Mouse (Mus musculus): Measurements from ENCODE around the gene Adra2a. TPM values are rescaled to one million over a fixed set of nuclear protein-coding genes. Genes with fewer than 3 reads are reported as not detected.

The Adra2a gene
- total RNA-seq, 2 experiments from 2014 or later = 28.0 to 33.8 TPM

DNA sequence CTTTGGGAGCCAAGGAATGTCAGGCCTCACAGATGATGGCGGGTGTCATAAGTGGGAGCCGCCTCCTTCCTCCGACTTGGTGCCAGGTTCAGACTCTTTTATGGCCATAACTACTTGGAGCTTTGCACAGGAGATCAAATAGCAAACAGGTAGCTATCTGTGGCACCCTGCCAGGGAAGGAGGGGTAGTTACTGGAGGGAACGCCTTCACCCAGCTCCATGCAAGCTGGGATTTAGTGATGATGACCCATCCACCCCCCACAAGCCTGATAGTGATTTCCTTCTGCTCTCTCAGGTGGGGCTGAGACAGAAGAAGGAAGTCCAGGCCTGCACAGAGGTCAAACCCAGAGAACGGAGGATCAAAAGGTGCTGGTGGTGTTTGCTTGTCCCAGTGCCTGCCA lies 26.6 kb downstream of the Adra2a start:
- DNase-seq (ENCODE audit: low spot score in 2 of 2) = no peak
- intact Hi-C loops (cut with DNase I) = no loop called here

DNA sequence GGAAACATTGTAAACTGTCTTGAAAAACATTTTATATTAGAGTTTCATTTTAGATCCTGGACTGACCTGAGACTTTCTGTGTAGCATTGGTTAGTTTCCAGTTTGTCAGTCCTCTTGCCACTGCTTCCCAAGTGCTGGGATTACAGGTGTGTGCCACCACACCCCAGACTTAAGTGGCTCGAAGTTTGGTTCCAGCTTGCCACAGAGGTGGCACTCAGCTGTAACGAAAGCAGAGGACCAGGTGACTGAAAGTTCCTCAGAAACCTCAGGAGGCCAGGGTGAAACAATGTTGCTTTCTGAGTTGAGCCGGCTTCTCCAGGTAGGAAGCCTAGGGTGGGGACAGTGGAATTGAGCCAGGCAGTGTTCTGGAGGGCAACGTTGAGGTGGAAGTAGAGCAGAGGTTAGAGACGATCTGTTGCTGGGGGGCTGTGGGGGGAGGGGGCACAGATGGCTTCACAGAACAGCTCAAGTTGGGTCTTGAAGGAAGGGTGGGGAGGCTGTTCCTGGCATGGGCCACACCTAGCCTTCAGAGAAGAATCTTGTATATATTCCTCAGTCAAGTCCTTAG lies 28.4 kb downstream of the Adra2a start:
- intact Hi-C loops (cut with DNase I) = no loop called here
- DNase-seq (ENCODE audit: low spot score in 2 of 2) = no peak

DNA sequence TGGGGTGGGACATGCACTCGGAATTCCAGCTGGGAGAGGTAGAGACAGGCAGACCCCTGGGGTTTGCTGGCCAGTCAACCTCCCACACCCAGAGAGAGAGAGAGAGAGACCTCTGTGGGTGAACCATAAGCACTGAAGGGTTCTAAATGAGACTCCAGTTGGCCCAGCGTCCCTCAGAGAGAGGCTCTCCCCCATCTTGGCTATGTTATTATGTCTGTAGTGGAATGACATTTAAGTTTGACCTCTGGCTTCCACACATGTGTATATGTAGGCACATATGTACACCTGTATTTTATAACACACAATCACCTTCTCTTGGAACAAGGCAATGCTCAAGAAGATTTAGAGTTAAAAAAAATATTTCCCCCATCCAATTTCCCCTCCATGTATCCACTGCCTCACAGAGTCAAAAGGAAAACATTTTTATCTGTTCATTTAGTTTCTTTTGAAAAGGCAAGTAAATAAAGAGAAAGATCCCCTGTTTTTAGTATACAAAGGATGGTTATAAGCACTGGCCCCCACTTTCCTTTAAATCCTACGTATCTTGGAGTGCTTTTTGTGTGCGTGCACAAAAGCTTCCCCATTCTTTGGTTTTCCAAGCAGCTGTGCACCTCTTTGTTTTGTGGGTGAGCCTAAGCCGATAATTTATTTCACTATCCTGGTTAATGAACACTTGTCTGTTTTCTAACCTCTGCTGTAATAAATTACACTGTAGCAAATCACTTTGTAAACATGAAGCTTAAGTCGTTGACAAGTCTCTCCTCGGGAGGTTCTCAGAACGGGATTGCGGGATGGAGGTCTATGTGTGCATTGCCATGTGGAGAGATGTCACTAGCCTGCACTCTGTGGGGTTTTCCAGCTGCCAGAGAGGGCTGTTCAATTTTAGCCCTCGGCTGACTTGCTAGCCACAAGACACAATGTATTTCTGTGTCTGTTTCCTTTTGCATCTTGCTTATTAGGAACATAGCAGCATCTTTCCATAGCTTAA lies 32.7 kb downstream of the Adra2a start:
- intact Hi-C loops (cut with DNase I) = no loop called here
- no peak for DNase-seq (ENCODE audit: low spot score in 2 of 2)

DNA sequence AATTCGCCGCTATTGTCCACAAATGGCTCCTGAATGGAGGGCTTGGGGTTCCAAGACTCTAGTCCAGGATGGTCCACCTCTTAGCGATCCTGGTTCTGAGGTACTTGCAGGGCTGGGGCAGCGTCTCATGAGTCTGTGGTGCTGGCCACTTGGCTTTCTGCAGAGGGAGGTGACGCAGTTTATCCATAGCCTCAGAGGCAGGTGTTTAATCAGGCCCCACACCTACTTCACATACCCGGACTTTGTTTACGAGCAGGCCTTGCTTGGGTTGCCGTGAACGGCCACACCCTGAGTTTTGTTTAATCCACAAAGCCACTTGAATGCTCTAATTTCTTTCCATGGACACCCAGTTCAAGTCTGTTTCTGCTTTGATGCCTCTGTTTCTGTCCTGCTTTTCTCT lies 37.4 kb downstream of the Adra2a start:
- intact Hi-C loops (cut with DNase I) = no loop called here

DNA sequence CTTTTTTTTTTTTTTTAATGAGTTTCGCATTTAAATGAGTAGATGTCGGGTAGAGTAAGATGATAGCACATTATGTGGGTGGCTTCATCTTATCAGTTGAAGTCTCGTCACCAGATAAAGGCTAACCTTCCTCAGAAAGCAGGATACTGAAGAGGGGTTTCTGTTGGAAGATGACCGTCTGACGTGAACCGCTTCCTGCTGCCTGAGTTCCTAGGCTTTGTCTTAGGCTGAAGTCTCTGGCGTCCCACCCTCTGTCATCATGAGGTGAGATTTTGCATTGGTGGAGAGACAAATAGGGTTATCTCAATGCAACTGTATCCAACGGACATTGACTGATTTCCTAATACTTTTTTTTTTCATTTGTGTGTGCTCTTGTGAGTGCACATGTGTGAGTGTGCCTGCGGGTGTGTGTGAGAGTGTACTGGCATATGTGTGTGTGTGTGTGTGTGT lies 37.8 kb downstream of the Adra2a start:
- DNase-seq (ENCODE audit: low spot score in 2 of 2) = no peak
- intact Hi-C loops (cut with DNase I) = no loop called here

More for the DNA sequence above, 37.4 kb downstream of the Adra2a start:
- DNase-seq (ENCODE audit: low spot score in 2 of 2) = no peak

DNA sequence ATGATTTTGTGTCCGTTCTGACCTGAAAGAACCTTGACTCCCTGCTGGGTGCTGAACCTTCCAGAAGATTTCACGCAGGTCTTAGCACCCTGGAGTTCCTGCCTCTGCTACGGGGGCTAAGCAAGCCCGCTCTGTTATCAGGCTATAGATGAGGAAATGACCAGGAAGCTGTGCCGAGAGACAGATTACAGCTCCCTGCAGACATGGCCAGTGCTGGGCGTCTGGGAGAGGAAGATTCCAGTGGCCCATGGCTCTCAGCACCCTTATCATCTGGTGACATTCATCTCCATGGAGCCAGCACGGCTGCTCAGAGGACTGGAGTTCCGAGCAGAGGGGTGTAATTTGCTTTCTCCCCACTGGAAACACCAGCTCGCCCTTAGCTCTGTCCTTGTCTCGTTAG lies 43.4 kb downstream of the Adra2a start:
- intact Hi-C loops (cut with DNase I) = no loop called here
- no peak for DNase-seq (ENCODE audit: low spot score in 2 of 2)

DNA sequence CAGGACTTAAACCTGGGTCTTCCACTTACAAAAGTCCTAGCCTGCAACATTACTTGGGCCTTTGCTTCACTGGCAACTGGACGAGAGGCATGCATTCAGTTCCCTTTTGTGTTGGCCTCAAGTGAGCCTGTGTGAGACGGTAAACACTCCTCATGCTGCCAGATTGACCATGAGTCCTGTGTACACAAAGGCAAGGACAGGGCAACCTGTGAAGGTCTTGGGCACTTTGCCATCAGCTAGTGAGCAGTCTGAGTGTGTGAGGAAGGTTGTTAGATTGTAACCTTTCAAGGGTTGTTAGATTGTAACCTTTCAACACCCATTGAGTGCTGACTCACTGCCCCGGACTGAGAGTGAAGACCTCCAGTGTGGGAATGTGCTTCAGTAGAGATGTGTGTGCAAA lies 49.6 kb downstream of the Adra2a start:
- DNase-seq (ENCODE audit: low spot score in 2 of 2) = no peak
- intact Hi-C loops (cut with DNase I) = no loop called here

DNA sequence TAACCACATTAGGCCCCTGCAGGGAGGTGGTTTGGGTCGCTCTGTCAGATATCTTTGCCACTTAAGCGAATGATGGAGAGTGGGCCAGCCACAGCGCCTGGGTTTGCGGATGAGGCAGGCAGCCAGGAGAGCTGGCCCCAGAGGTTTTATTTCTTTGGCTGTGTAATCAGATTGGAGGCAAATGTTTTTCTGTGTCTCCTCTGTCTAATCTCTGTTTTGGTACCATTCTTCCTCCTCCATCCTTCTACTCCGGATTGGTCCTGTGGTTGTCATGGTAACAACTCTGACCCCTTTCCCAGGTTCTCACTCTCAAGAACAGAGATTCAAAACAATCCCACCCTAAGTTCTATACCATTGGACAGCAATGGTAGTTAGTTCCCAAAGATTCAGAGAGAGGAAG lies 51.8 kb downstream of the Adra2a start:
- DNase-seq (ENCODE audit: low spot score in 2 of 2) = no peak
- intact Hi-C loops (cut with DNase I) = no loop called here

DNA sequence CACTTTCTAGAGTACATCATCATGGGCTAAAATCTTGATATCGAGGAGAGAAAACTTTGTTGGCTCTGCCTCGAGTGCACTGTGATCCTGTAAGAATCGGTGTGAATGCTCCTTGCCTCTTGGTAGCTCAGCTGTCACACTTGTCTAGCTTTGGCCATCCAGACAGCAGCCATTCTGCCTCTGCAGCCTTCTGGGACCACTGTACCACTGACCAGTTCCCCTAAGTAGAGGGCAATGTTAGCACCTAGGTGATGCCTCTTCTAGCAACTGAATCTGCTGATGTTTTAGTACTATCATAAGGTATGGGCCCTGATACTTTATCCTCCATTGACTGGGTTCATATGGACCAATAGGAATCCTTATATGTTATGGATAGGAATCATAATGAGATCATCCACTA lies 54.4 kb downstream of the Adra2a start:
- intact Hi-C loops (cut with DNase I) = no loop called here
- DNase-seq (ENCODE audit: low spot score in 2 of 2) = no peak

Other genes with a start within 250 kb of the Adra2a start
- 100 to 1,000 TPM; 102 to 105 TPM for gene Pdcd4, start 151.9 kb upstream of the Adra2a start, total RNA-seq (2021)
- gene Shoc2, start 99.8 kb upstream of the Adra2a start, total RNA-seq (2021) = 10 to 100 TPM; 49.1 to 52.4 TPM
- gene Bbip1, start 99.5 kb upstream of the Adra2a start, total RNA-seq (2021) = 10 to 100 TPM; 73.0 to 75.9 TPM

Measured in left cerebral cortex, postnatal 14 days (tissue).